In the genomic region with DNA sequence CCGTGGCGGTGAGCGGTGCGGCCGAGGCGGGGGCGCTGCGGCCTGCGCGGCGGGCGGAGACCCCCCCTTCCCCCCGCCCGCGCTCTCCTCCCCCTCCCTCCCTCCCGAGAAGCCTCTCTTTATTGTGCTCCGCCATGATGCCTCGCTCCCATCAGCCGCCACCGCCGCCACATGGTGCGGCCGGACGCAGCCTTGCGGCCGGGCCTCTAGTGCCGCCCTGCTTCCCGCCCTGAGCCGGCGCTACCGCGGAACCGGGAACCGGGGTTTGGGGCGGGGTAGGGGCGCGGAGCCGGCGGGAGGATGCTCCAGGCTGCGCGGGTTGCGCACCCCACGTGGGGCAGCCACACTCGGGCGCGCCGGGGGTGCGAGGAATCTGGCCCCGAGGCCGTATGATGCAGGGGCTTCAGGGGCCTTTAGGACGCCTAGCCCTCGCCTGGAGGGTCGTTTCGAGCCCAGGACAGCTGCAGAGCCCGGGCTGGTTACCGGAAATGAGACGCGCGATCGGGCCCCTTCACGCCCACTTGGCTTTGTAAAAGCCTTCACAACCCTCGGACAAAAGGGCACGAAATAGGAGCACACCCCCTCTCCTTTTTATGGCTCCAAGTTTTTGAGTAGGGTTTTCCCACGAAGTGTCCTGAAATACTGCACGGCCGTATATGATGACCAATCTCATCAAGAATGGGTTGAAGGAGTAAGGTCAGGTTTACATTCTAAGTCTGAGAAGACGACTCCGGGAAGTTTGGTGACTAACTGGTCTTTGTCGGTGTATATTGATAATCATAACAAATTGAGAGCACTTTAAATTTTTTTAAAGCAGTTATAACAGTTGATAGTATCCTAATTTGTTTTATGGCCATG, we compare ENCODE assay signal across 8 mouse cellular contexts. TPM values are rescaled to one million over a fixed set of nuclear protein-coding genes. Genes with fewer than 3 reads are reported as not detected.
A peak's percentile ranks its signal among the peaks of the same experiment; 100 is the strongest.
DNase-seq lines count a peak whose midpoint lies in the region; ATAC-seq and TF ChIP-seq lines count a peak whose summit lies in the region.

No protein-coding gene starts in this region.

- peak overlapping the region; percentile 70 for H3K4me2 ChIP-seq in forebrain, embryonic 14.5 days (ENCODE audit: low read length)
- H3K4me2 ChIP-seq in intestine, embryonic 14.5 days (ENCODE audit: low read length) = peak overlapping the region; percentile 79
- peak overlapping the region; percentile 77 for H3K4me2 ChIP-seq in neural tube, embryonic 11.5 days (ENCODE audit: low read depth)

- H3K27me3 ChIP-seq in forebrain, embryonic 14.5 days (replicated peaks; ENCODE audit: control insufficient read depth, insufficient read depth, low read length) = no peaks in the 10 kb centered on the region
- no peaks in the 10 kb centered on the region for H3K27me3 ChIP-seq in intestine, embryonic 14.5 days (replicated peaks; ENCODE audit: control insufficient read depth, insufficient read depth, low read length)
- H3K27me3 ChIP-seq in liver, adult 2 months (ENCODE audit: control insufficient read depth, insufficient read depth, low read length) = no peaks in the 10 kb centered on the region
- H3K27me3 ChIP-seq in neural tube, embryonic 11.5 days (ENCODE audit: control insufficient read depth, insufficient read depth, low read length) = no peaks in the 10 kb centered on the region

- WGBS in forebrain, embryonic 14.5 days = under 1% methylated on average over 49 of the region's 69 CpGs
- under 1% methylated on average over 42 of the region's 69 CpGs for WGBS in intestine, embryonic 14.5 days
- WGBS in liver, adult 2 months = under 1% methylated on average over 63 of the region's 69 CpGs
- WGBS in neural tube, embryonic 11.5 days = under 1% methylated on average over 49 of the region's 69 CpGs

- peak overlapping the region; percentile 99 for H3K27ac ChIP-seq in forebrain, embryonic 14.5 days (ENCODE audit: low read depth, low read length)
- H3K27ac ChIP-seq in intestine, embryonic 14.5 days (ENCODE audit: low read depth) = peak overlapping the region; percentile 99
- H3K27ac ChIP-seq in liver, adult 2 months (replicated peaks; ENCODE audit: insufficient read depth, low read depth, low read length) = no peak overlapping the region
- H3K27ac ChIP-seq in neural tube, embryonic 11.5 days (ENCODE audit: low read depth, low read length) = peak overlapping the region; percentile 99

- peak overlapping the region; percentile 99 for H3K9ac ChIP-seq in forebrain, embryonic 14.5 days (ENCODE audit: low read length)
- peak overlapping the region; percentile 98 for H3K9ac ChIP-seq in intestine, embryonic 14.5 days (ENCODE audit: low read length)
- peak overlapping the region; percentile 98 for H3K9ac ChIP-seq in liver, adult 2 months (ENCODE audit: low read depth, low read length)
- peak overlapping the region; percentile 100 for H3K9ac ChIP-seq in neural tube, embryonic 11.5 days (ENCODE audit: low read length)

- H3K79me2 ChIP-seq in liver, adult 2 months (ENCODE audit: control insufficient read depth, insufficient read depth, low read length) = peaks cover 8% of the 10 kb centered on the region

- peaks cover 33% of the 10 kb centered on the region for H3K36me3 ChIP-seq in forebrain, embryonic 14.5 days (ENCODE audit: control insufficient read depth, insufficient read depth, low read length)
- H3K36me3 ChIP-seq in intestine, embryonic 14.5 days (ENCODE audit: control insufficient read depth, insufficient read depth, low read length) = peaks cover 33% of the 10 kb centered on the region
- peaks cover 21% of the 10 kb centered on the region for H3K36me3 ChIP-seq in liver, adult 2 months (ENCODE audit: control insufficient read depth, insufficient read depth, low read length)
- H3K36me3 ChIP-seq in neural tube, embryonic 11.5 days (ENCODE audit: control insufficient read depth, insufficient read depth, low read length) = peaks cover 2% of the 10 kb centered on the region; the same call in 1 of the 2 replicates

- no peak for TF ChIP-seq CTCF in brain, embryonic 14.5 days (IDR thresholded peaks at IDR 0.05; ENCODE audit: borderline replicate concordance, extremely low read depth, insufficient read depth, insufficient read length)
- TF ChIP-seq CTCF in liver, adult 2 months (IDR thresholded peaks at IDR 0.05; ENCODE audit: low read depth, low read length) = no peak

- DNase-seq in heart, adult 11 months = peak; percentile 97
- no peak for DNase-seq in heart, postnatal 25 days (ENCODE audit: low spot score)
- peak; percentile 63 for DNase-seq in brain, embryonic 14.5 days (ENCODE audit: low read depth)
- peak; percentile 72 for DNase-seq in forebrain, embryonic 14.5 days (ENCODE audit: low spot score)
- peak; percentile 73 for DNase-seq in intestine, embryonic 14.5 days (ENCODE audit: low spot score)
- no peak for DNase-seq in liver, adult 2 months (ENCODE audit: extremely low read depth, low read depth, low spot score)
- peak; percentile 55 for DNase-seq in neural tube, embryonic 11.5 days (ENCODE audit: low spot score)
- DNase-seq in testis, postnatal 14 days (ENCODE audit: low spot score) = peak; percentile 68

- no peak; the same call in 1 of the 2 replicates for TF ChIP-seq POLR2A in brain, embryonic 14.5 days (IDR thresholded peaks at IDR 0.05; ENCODE audit: borderline replicate concordance, extremely low read depth, insufficient read depth, insufficient read length, poor library complexity, severe bottlenecking)
- no peak for TF ChIP-seq POLR2A in liver, adult 2 months (IDR thresholded peaks at IDR 0.05; ENCODE audit: extremely low read depth, insufficient read depth, low read length)

- peak; percentile 48 for ATAC-seq in forebrain, embryonic 14.5 days
- ATAC-seq in intestine, embryonic 14.5 days (replicated peaks; ENCODE audit: low FRiP score, low TSS enrichment, low read depth) = peak; percentile 10
- ATAC-seq in neural tube, embryonic 11.5 days (ENCODE audit: insufficient read depth, low FRiP score, low TSS enrichment) = peak; percentile 33

- intact Hi-C loops in heart, postnatal 25 days (cut with DNase I) = no loop called here

- peak overlapping the region; percentile 100 for H3K4me3 ChIP-seq in forebrain, embryonic 14.5 days (ENCODE audit: low read depth, low read length)
- H3K4me3 ChIP-seq in intestine, embryonic 14.5 days (ENCODE audit: low read depth, low read length) = peak overlapping the region; percentile 98
- H3K4me3 ChIP-seq in liver, adult 2 months (ENCODE audit: insufficient read depth, low read depth, low read length) = peak overlapping the region; percentile 99
- peak overlapping the region; percentile 87 for H3K4me3 ChIP-seq in neural tube, embryonic 11.5 days (ENCODE audit: low read depth, low read length)

- H3K9me3 ChIP-seq in forebrain, embryonic 14.5 days (replicated peaks; ENCODE audit: control insufficient read depth, low read length) = no peaks in the 10 kb centered on the region
- H3K9me3 ChIP-seq in intestine, embryonic 14.5 days (ENCODE audit: control insufficient read depth, low read length) = no peaks in the 10 kb centered on the region
- H3K9me3 ChIP-seq in neural tube, embryonic 11.5 days (ENCODE audit: control insufficient read depth, low read length) = no peaks in the 10 kb centered on the region

- peaks cover 21% of the 10 kb centered on the region for H3K4me1 ChIP-seq in forebrain, embryonic 14.5 days (ENCODE audit: control insufficient read depth, insufficient read depth, low read length)
- peaks cover 23% of the 10 kb centered on the region for H3K4me1 ChIP-seq in intestine, embryonic 14.5 days (replicated peaks; ENCODE audit: control insufficient read depth, insufficient read depth, low read length)
- H3K4me1 ChIP-seq in liver, adult 2 months (ENCODE audit: control insufficient read depth, insufficient read depth, low read length) = peaks cover 15% of the 10 kb centered on the region
- H3K4me1 ChIP-seq in neural tube, embryonic 11.5 days (ENCODE audit: control insufficient read depth, insufficient read depth, low read length) = peaks cover 21% of the 10 kb centered on the region

RNA-seq across cellular contexts. Expression of a gene that starts 10.1 kb away (rescaled TPM):
- 100 to 1,000 TPM in 1 of 2 experiments, 10 to 100 TPM in 1; 95.8 to 106 TPM for total RNA-seq in heart, postnatal 25 days (2021)
- 223 and 340 TPM in 2 replicates for polyA plus RNA-seq in brain, embryonic 14.5 days (2012; rRNA removed)
- 379 and 393 TPM in 2 replicates for polyA plus RNA-seq in forebrain, embryonic 14.5 days (2014; fragmentation: Nextera tagmentation; extraction: Ambion mirVana)
- 557 and 562 TPM in 2 replicates for polyA plus RNA-seq in intestine, embryonic 14.5 days (2014; fragmentation: Nextera tagmentation; extraction: Ambion mirVana)
- total RNA-seq in liver, adult 2 months (2014; rRNA removed) = 64.2 and 85.1 TPM in 2 replicates
- polyA plus RNA-seq in liver, adult 2 months (2012; rRNA removed) = 25.9 and 26.3 TPM in 2 replicates
- polyA plus RNA-seq in neural tube, embryonic 11.5 days (2014; fragmentation: Nextera tagmentation; extraction: Ambion mirVana) = 647 and 654 TPM in 2 replicates

RNA-seq across cellular contexts. Expression of a gene that starts 10.2 kb away (rescaled TPM):
- total RNA-seq in heart, postnatal 25 days (2021) = 10 to 100 TPM; 10.5 to 13.2 TPM
- polyA plus RNA-seq in brain, embryonic 14.5 days (2012; rRNA removed) = 3.7 and 7.2 TPM in 2 replicates
- polyA plus RNA-seq in forebrain, embryonic 14.5 days (2014; fragmentation: Nextera tagmentation; extraction: Ambion mirVana) = 2.2 and 2.5 TPM in 2 replicates
- polyA plus RNA-seq in intestine, embryonic 14.5 days (2014; fragmentation: Nextera tagmentation; extraction: Ambion mirVana) = 8.2 and 9.9 TPM in 2 replicates
- 0.40 and 0.74 TPM in 2 replicates for total RNA-seq in liver, adult 2 months (2014; rRNA removed)
- 0.96 and 1.5 TPM in 2 replicates for polyA plus RNA-seq in liver, adult 2 months (2012; rRNA removed)
- 6.7 and 7.0 TPM in 2 replicates for polyA plus RNA-seq in neural tube, embryonic 11.5 days (2014; fragmentation: Nextera tagmentation; extraction: Ambion mirVana)

RNA-seq across cellular contexts. Expression of a gene that starts 18.6 kb away (rescaled TPM):
- total RNA-seq in heart, postnatal 25 days (2021) = 1 to 10 TPM; 6.5 to 6.8 TPM
- polyA plus RNA-seq in brain, embryonic 14.5 days (2012; rRNA removed) = 71.2 and 77.7 TPM in 2 replicates
- 51.4 and 63.1 TPM in 2 replicates for polyA plus RNA-seq in forebrain, embryonic 14.5 days (2014; fragmentation: Nextera tagmentation; extraction: Ambion mirVana)
- polyA plus RNA-seq in intestine, embryonic 14.5 days (2014; fragmentation: Nextera tagmentation; extraction: Ambion mirVana) = 28.7 and 30.3 TPM in 2 replicates
- total RNA-seq in liver, adult 2 months (2014; rRNA removed) = 5.5 and 7.5 TPM in 2 replicates
- polyA plus RNA-seq in liver, adult 2 months (2012; rRNA removed) = 9.7 and 10.3 TPM in 2 replicates
- polyA plus RNA-seq in neural tube, embryonic 11.5 days (2014; fragmentation: Nextera tagmentation; extraction: Ambion mirVana) = 29.3 and 30.6 TPM in 2 replicates

RNA-seq across cellular contexts. Expression of a gene that starts 26.2 kb away (rescaled TPM):
- total RNA-seq in heart, postnatal 25 days (2021) = 1 to 10 TPM; 3.9 to 4.7 TPM
- polyA plus RNA-seq in brain, embryonic 14.5 days (2012; rRNA removed) = 33.2 and 45.4 TPM in 2 replicates
- polyA plus RNA-seq in forebrain, embryonic 14.5 days (2014; fragmentation: Nextera tagmentation; extraction: Ambion mirVana) = 21.6 and 24.1 TPM in 2 replicates
- 60.2 and 60.3 TPM in 2 replicates for polyA plus RNA-seq in intestine, embryonic 14.5 days (2014; fragmentation: Nextera tagmentation; extraction: Ambion mirVana)
- 16.8 and 26.1 TPM in 2 replicates for total RNA-seq in liver, adult 2 months (2014; rRNA removed)
- polyA plus RNA-seq in liver, adult 2 months (2012; rRNA removed) = 48.9 and 53.4 TPM in 2 replicates
- polyA plus RNA-seq in neural tube, embryonic 11.5 days (2014; fragmentation: Nextera tagmentation; extraction: Ambion mirVana) = 28.3 and 31.1 TPM in 2 replicates

RNA-seq across cellular contexts. Expression of a gene that starts 57.1 kb away (rescaled TPM):
- 10 to 100 TPM; 23.5 to 26.7 TPM for total RNA-seq in heart, postnatal 25 days (2021)
- polyA plus RNA-seq in brain, embryonic 14.5 days (2012; rRNA removed) = 88.2 and 94.3 TPM in 2 replicates
- polyA plus RNA-seq in forebrain, embryonic 14.5 days (2014; fragmentation: Nextera tagmentation; extraction: Ambion mirVana) = 8.4 and 8.9 TPM in 2 replicates
- polyA plus RNA-seq in intestine, embryonic 14.5 days (2014; fragmentation: Nextera tagmentation; extraction: Ambion mirVana) = 9.1 and 9.5 TPM in 2 replicates
- 7.1 and 9.5 TPM in 2 replicates for total RNA-seq in liver, adult 2 months (2014; rRNA removed)
- 25.4 and 27.1 TPM in 2 replicates for polyA plus RNA-seq in liver, adult 2 months (2012; rRNA removed)
- polyA plus RNA-seq in neural tube, embryonic 11.5 days (2014; fragmentation: Nextera tagmentation; extraction: Ambion mirVana) = 5.4 and 5.9 TPM in 2 replicates

Comparison
In these comparisons a context has a peak if more than half of its experiments do, and no peak if none do; other contexts are left out.
1. DNase-seq: peak in heart, adult 11 months (single experiment), brain, embryonic 14.5 days (single experiment), forebrain, embryonic 14.5 days (single experiment), intestine, embryonic 14.5 days (single experiment), neural tube, embryonic 11.5 days (single experiment) and testis, postnatal 14 days (single experiment); none in heart, postnatal 25 days (single experiment) and liver, adult 2 months (single experiment).
2. Peak in every context shown above with its lines, with median percentiles within 50 percentile points of each other: ATAC-seq, H3K4me2 ChIP-seq, H3K4me3 ChIP-seq and H3K9ac ChIP-seq.